Mouse (Mus musculus) neural tube, embryonic 13.5 days (tissue): ENCODE data around the gene Hs3st5. TPM values are rescaled to one million over a fixed set of nuclear protein-coding genes. Genes with fewer than 3 reads are reported as not detected.
A peak's percentile ranks its signal among the peaks of the same experiment; 100 is the strongest.

ENCODE experiments used
- ATAC-seq: fragments of 200-750 bp; cut with Nextera tagmentation; 2 replicates; pipeline ENCODE4 v1.8.0; 2017; ENCODE audit warnings: low read depth, mild to moderate bottlenecking, moderate TSS enrichment, moderate library complexity
- H3K27ac ChIP-seq: fragments of 300-500 bp; sonication (generic); replicated peaks from 2 replicates; pipeline ENCODE4 v1.5.1; 2015; ENCODE audit warnings: moderate library complexity, mild to moderate bottlenecking, inconsistent platforms
- H3K27me3 ChIP-seq: fragments of 300-500 bp; sonication (generic); 2 replicates; pipeline ENCODE4 v1.6.1; 2015; ENCODE audit warnings: mild to moderate bottlenecking, inconsistent platforms
- H3K36me3 ChIP-seq: fragments of 300-500 bp; sonication (generic); 2 replicates; pipeline ENCODE4 v1.6.1; 2015; ENCODE audit warnings: mild to moderate bottlenecking, inconsistent platforms
- H3K4me1 ChIP-seq: fragments of 300-500 bp; sonication (generic); replicated peaks from 2 replicates; pipeline ENCODE4 v1.6.1; 2015; ENCODE audit warnings: inconsistent platforms
- H3K4me2 ChIP-seq: fragments of 300-500 bp; sonication (generic); 2 replicates; pipeline ENCODE4 v1.6.1; 2015; ENCODE audit warnings: inconsistent platforms, mild to moderate bottlenecking, moderate library complexity
- H3K4me3 ChIP-seq: fragments of 300-500 bp; sonication (generic); 2 replicates; pipeline ENCODE4 v1.5.1; 2015; ENCODE audit warnings: mild to moderate bottlenecking, inconsistent platforms
- H3K9ac ChIP-seq: fragments of 300-500 bp; sonication (generic); 2 replicates; pipeline ENCODE4 v1.6.1; 2015; ENCODE audit warnings: moderate library complexity, mild to moderate bottlenecking, inconsistent platforms
- H3K9me3 ChIP-seq: fragments of 300-500 bp; sonication (generic); 2 replicates; pipeline ENCODE4 v1.6.1; 2016; ENCODE audit warnings: inconsistent platforms
- WGBS: fragments of 180-500 bp; shearing (Covaris S2); methylation state at CpG from one replicate; pipeline ENCODE4 v1.1.7; 2015; 5-methylcytosine and 5-hydroxymethylcytosine counted together
- polyA plus RNA-seq: library from polyadenylated mRNA; unstranded; fragments of >200 nt; fragmentation: Nextera tagmentation; extraction: Ambion mirVana; gene quantifications from 2 replicates; pipeline ENCODE4 v1.2.1, GENCODE M21; 2015

Gene Hs3st5
- polyA plus RNA-seq, 1 experiment from 2014 or later: 26.4 TPM

- H3K4me3 ChIP-seq: no peak overlapping the region
- H3K9ac ChIP-seq: no peak overlapping the region
- no peak overlapping the region for H3K27ac ChIP-seq
- H3K27me3 ChIP-seq: no peaks in the 10 kb centered on the region
- no peaks in the 10 kb centered on the region for H3K9me3 ChIP-seq
- WGBS: 64% methylated on average over 1 of the region's 1 CpGs
- no peak overlapping the region for H3K4me2 ChIP-seq
- ATAC-seq: no peak
- 0 out of 2 replicates have a peak, but pooled peaks cover 3% of the 10 kb centered on the region for H3K4me1 ChIP-seq
- H3K36me3 ChIP-seq: no peaks in the 10 kb centered on the region
Observed at GRCm38 (mm10) chr10:36750021-36750420, 243.4 kb downstream of the Hs3st5 start.

GRCm38 (mm10) chr10:36754471-36754870, 247.9 kb downstream of the Hs3st5 start:
- Histone ChIP-seq H3K36me3 (no peaks in the 10 kb centered on the region), H3K27me3 (no peaks in the 10 kb centered on the region), H3K4me1 (0 out of 2 replicates have a peak, but pooled peaks cover 3% of the 10 kb centered on the region), H3K4me2 (no peak overlapping the region), H3K9ac (no peak overlapping the region), H3K4me3 (no peak overlapping the region), H3K9me3 (no peaks in the 10 kb centered on the region), H3K27ac (no peak overlapping the region)
- 27% methylated on average over 1 of the region's 1 CpGs for WGBS
- no peak for ATAC-seq

GRCm38 (mm10) chr10:36773595-36773994, 267.0 kb downstream of the Hs3st5 start:
- H3K4me1 ChIP-seq: no peaks in the 10 kb centered on the region
- no peaks in the 10 kb centered on the region for H3K27me3 ChIP-seq
- no peaks in the 10 kb centered on the region for H3K36me3 ChIP-seq
- no peak overlapping the region for H3K9ac ChIP-seq
- no peak overlapping the region for H3K4me3 ChIP-seq
- H3K9me3 ChIP-seq: no peaks in the 10 kb centered on the region
- no peak overlapping the region for H3K27ac ChIP-seq
- no peak overlapping the region for H3K4me2 ChIP-seq
- ATAC-seq: no peak

DNA sequence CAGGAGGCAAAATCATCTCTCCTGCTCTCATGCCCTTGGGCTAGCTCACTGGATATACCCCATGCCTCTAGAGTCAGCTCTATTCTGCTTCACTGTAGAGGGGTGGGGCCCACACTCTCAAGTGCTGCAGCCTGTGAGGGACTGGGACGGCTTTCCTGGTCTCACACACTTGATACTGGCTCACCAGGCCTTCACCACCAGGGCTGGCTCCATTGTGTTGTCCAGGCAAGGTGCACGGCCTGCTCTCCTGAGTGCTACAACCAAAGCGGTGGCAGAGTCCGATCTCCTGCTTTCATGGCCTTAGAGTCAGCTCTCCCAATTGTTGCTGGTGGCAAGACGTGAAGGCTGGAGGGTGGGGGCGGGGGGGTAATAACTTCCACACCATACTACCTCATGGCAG, 268.3 kb downstream of the Hs3st5 start:
- peak; percentile 23 for ATAC-seq
- Histone ChIP-seq H3K9me3 (no peaks in the 10 kb centered on the region), H3K9ac (no peak overlapping the region), H3K4me2 (no peak overlapping the region), H3K4me3 (no peak overlapping the region), H3K27ac (no peak overlapping the region), H3K36me3 (no peaks in the 10 kb centered on the region), H3K4me1 (no peaks in the 10 kb centered on the region), H3K27me3 (no peaks in the 10 kb centered on the region)
- WGBS: 87% methylated on average over 6 of the region's 6 CpGs

GRCm38 (mm10) chr10:36781641-36782040, 275.0 kb downstream of the Hs3st5 start:
- Histone ChIP-seq H3K4me3 (no peak overlapping the region), H3K27ac (no peak overlapping the region), H3K9ac (no peak overlapping the region), H3K27me3 (no peaks in the 10 kb centered on the region), H3K4me2 (no peak overlapping the region), H3K4me1 (no peaks in the 10 kb centered on the region), H3K36me3 (no peaks in the 10 kb centered on the region), H3K9me3 (no peaks in the 10 kb centered on the region)
- ATAC-seq: no peak
- WGBS: 74% methylated on average over 1 of the region's 1 CpGs

- H3K27ac ChIP-seq: no peak overlapping the region
- no peaks in the 10 kb centered on the region for H3K4me1 ChIP-seq
- 85% methylated on average over 7 of the region's 7 CpGs for WGBS
- no peak overlapping the region for H3K9ac ChIP-seq
- H3K36me3 ChIP-seq: no peaks in the 10 kb centered on the region
- H3K27me3 ChIP-seq: no peaks in the 10 kb centered on the region
- no peak for ATAC-seq
- no peaks in the 10 kb centered on the region for H3K9me3 ChIP-seq
- H3K4me3 ChIP-seq: no peak overlapping the region
- no peak overlapping the region for H3K4me2 ChIP-seq
Observed at GRCm38 (mm10) chr10:36786970-36787369, 280.4 kb downstream of the Hs3st5 start.

- Histone ChIP-seq H3K27ac (no peak overlapping the region), H3K9me3 (no peaks in the 10 kb centered on the region), H3K4me3 (no peak overlapping the region), H3K27me3 (no peaks in the 10 kb centered on the region), H3K36me3 (no peaks in the 10 kb centered on the region), H3K4me1 (no peaks in the 10 kb centered on the region), H3K4me2 (no peak overlapping the region), H3K9ac (no peak overlapping the region)
- ATAC-seq: peak; percentile 43; the same call in 1 of the 2 replicates
- WGBS: 40% methylated on average over 2 of the region's 2 CpGs
Observed at GRCm38 (mm10) chr10:36791771-36792170, 285.2 kb downstream of the Hs3st5 start.

DNA sequence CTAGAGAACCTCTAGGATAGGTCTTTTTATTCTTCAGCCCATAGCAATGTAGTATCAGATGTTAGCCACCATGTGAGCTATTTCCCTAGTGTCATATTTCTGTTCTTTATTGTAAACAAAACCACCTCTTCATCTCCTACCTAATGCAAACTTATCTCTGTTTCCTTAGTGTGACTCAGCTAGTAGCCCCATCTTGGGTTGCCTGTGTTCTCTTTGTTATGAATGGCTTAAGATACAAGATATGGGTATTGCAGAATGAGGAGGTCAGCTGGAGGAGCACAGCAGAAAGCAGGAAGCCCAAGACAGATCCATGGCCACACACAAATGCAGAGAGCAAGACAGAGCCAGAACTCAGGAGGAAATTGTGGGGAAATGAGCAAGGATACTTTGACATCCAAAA, 288.7 kb downstream of the Hs3st5 start:
- Histone ChIP-seq H3K27me3 (no peaks in the 10 kb centered on the region), H3K27ac (no peak overlapping the region), H3K36me3 (no peaks in the 10 kb centered on the region), H3K9me3 (no peaks in the 10 kb centered on the region), H3K4me1 (no peaks in the 10 kb centered on the region), H3K9ac (no peak overlapping the region), H3K4me2 (no peak overlapping the region), H3K4me3 (no peak overlapping the region)
- no peak for ATAC-seq

DNA sequence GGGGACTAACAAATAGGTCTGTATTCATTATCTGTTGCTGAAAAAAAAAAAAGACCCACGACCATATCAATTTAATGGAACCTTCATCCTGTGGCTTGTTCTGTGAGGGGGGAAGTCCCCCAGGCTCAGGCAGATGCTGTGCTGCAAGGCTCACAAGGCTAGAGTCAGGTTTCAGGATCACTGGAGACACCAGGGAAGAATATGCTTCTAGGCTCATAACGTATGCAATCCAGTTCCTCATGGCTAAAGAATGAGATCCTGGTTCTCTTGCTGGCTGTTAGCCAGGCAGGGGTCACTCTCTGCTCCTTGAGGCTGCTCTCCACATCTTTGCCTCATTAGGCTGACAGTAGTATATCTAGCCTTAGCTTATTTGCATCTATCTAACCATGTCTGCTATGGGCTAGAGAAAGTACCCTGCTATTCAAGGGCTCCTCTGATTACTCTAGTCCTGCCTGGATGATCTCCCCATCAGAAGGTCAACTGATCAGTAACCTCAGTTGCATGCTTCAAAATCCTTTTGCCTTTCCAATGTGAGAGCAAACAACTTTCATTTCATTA, 294.4 kb downstream of the Hs3st5 start:
- WGBS: 33% methylated on average over 2 of the region's 2 CpGs
- peak; percentile 32; the same call in 1 of the 2 replicates for ATAC-seq

GRCm38 (mm10) chr10:36803705-36804104, 297.1 kb downstream of the Hs3st5 start:
- Histone ChIP-seq H3K27ac (no peak overlapping the region), H3K4me2 (no peak overlapping the region), H3K9ac (no peak overlapping the region), H3K9me3 (no peaks in the 10 kb centered on the region), H3K36me3 (no peaks in the 10 kb centered on the region), H3K27me3 (no peaks in the 10 kb centered on the region), H3K4me1 (no peaks in the 10 kb centered on the region), H3K4me3 (no peak overlapping the region)
- ATAC-seq: no peak
- 10% methylated on average over 2 of the region's 2 CpGs for WGBS

More for the DNA sequence above, 294.4 kb downstream of the Hs3st5 start:
- no peak overlapping the region for H3K27ac ChIP-seq
- no peak overlapping the region for H3K9ac ChIP-seq
- H3K27me3 ChIP-seq: no peaks in the 10 kb centered on the region
- no peaks in the 10 kb centered on the region for H3K9me3 ChIP-seq
- no peaks in the 10 kb centered on the region for H3K36me3 ChIP-seq
- H3K4me2 ChIP-seq: no peak overlapping the region
- H3K4me1 ChIP-seq: no peaks in the 10 kb centered on the region
- no peak overlapping the region for H3K4me3 ChIP-seq

- ATAC-seq: no peak
- Histone ChIP-seq H3K27ac (no peak overlapping the region), H3K9me3 (no peaks in the 10 kb centered on the region), H3K36me3 (no peaks in the 10 kb centered on the region), H3K4me2 (no peak overlapping the region), H3K9ac (no peak overlapping the region), H3K27me3 (no peaks in the 10 kb centered on the region), H3K4me1 (peaks cover 2% of the 10 kb centered on the region; the same call in 1 of the 2 replicates), H3K4me3 (no peak overlapping the region)
- 68% methylated on average over 4 of the region's 4 CpGs for WGBS
Observed at GRCm38 (mm10) chr10:36805265-36805664, 298.7 kb downstream of the Hs3st5 start.

DNA sequence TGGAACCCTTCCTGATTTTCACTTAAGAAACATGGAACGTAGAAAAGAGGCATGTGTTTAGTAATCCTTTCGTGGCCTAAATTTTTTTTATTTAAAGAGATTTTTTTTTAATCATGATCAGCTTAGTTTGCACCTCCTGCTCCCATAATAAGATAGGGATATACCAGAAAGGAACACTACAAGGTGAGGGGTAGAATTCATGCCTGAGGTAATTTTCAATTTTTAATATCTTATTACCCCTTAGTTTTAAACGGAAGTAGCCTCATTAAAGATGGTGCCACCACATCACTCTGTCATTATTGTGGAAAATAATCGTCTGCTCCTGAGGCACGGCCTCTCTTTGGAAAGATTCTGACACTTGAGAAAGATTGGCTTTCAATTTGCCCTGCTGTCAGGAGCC, 299.2 kb downstream of the Hs3st5 start:
- Histone ChIP-seq H3K9me3 (no peaks in the 10 kb centered on the region), H3K4me3 (no peak overlapping the region), H3K4me1 (peaks cover 6% of the 10 kb centered on the region; the same call in 1 of the 2 replicates), H3K9ac (no peak overlapping the region), H3K27me3 (no peaks in the 10 kb centered on the region), H3K27ac (no peak overlapping the region), H3K4me2 (no peak overlapping the region), H3K36me3 (no peaks in the 10 kb centered on the region)
- ATAC-seq: no peak
- 62% methylated on average over 5 of the region's 5 CpGs for WGBS

- no peaks in the 10 kb centered on the region for H3K36me3 ChIP-seq
- peaks cover 11% of the 10 kb centered on the region; the same call in 1 of the 2 replicates for H3K4me1 ChIP-seq
- no peak overlapping the region for H3K27ac ChIP-seq
- H3K27me3 ChIP-seq: no peaks in the 10 kb centered on the region
- no peak overlapping the region for H3K4me3 ChIP-seq
- 48% methylated on average over 5 of the region's 5 CpGs for WGBS
- no peak for ATAC-seq
- H3K4me2 ChIP-seq: no peak overlapping the region
- H3K9me3 ChIP-seq: no peaks in the 10 kb centered on the region
- H3K9ac ChIP-seq: no peak overlapping the region
Observed at GRCm38 (mm10) chr10:36807007-36807406, 300.4 kb downstream of the Hs3st5 start.
